14 mouse cellular contexts compared by ENCODE assay signal in the genomic region with DNA sequence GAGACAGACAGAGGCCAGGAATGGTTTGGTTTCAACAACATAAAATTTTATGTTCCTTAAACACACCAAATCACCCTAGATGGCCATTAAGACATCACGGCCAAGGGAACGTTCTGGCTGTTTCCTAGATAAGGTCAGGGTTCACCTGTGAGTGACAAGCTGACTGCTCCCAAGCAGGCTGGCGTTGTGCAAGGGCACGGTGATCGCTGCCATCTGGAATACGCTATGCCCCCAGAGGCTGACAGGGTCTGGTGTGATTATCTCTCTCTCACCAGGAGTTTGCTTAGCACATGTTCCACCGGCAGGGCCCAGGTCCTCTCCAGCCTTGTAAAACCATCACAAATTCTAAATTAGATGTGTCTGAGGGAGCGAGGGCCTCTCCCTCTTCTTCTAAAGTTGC.
"Had no signal": no experiment of that assay in that cellular context is flagged by ENCODE, and none has a peak within 500 bp of the region (broad histone marks: within the 10 kb centered on the region; RNA-seq: fewer than 3 reads in every experiment).

No protein-coding gene starts in this region.

- DNase-seq: lung, embryonic 14.5 days; lung, postnatal 10 days; lung, postnatal 4 days; retina, postnatal 1 day; right cerebral cortex, postnatal 4 days; spleen, adult 18-20 months; thymus, adult 18-20 months; thymus, postnatal 14 days had no signal

- H3K27ac ChIP-seq: left cerebral cortex, adult 2 months; limb, embryonic 15.5 days; liver, embryonic 12.5 days; midbrain, embryonic 15.5 days; neural tube, embryonic 12.5 days had no signal

- H3K4me3 ChIP-seq: left cerebral cortex, adult 2 months; limb, embryonic 15.5 days; liver, embryonic 12.5 days; midbrain, embryonic 15.5 days; neural tube, embryonic 12.5 days had no signal

- H3K9me3 ChIP-seq: limb, embryonic 15.5 days; liver, embryonic 12.5 days; midbrain, embryonic 15.5 days; neural tube, embryonic 12.5 days had no signal

- H3K4me2 ChIP-seq: limb, embryonic 15.5 days; liver, embryonic 12.5 days; lung, embryonic 14.5 days; midbrain, embryonic 11.5 days; midbrain, embryonic 15.5 days; neural tube, embryonic 12.5 days had no signal

- H3K9ac ChIP-seq: limb, embryonic 15.5 days; liver, embryonic 12.5 days; lung, embryonic 14.5 days; midbrain, embryonic 15.5 days; neural tube, embryonic 12.5 days had no signal

- H3K27me3 ChIP-seq: liver, embryonic 12.5 days; midbrain, embryonic 15.5 days; neural tube, embryonic 12.5 days had no signal

- ATAC-seq: liver, embryonic 12.5 days; midbrain, embryonic 15.5 days had no signal

- H3K36me3 ChIP-seq: limb, embryonic 15.5 days; liver, embryonic 12.5 days; midbrain, embryonic 15.5 days; neural tube, embryonic 12.5 days had no signal

- H3K4me1 ChIP-seq: liver, embryonic 12.5 days; midbrain, embryonic 15.5 days had no signal
